Mouse (Mus musculus) limb, embryonic 13.5 days (tissue): ENCODE results near the gene Efemp2. TPM values are rescaled to one million over a fixed set of nuclear protein-coding genes. Genes with fewer than 3 reads are reported as not detected.

Source experiments
- ATAC-seq: fragments of 200-750 bp; cut with Nextera tagmentation; 2 replicates; pipeline ENCODE4 v1.8.0; 2017; ENCODE audit warnings: low read depth, moderate number of reproducible peaks, moderate TSS enrichment; ENCODE audit not compliant: low FRiP score
- H3K27ac ChIP-seq: fragments of 300-500 bp; sonication (generic); 2 replicates; pipeline ENCODE4 v1.5.1; 2015; ENCODE audit warnings: inconsistent platforms, mild to moderate bottlenecking, moderate library complexity
- H3K27me3 ChIP-seq: fragments of 300-500 bp; sonication (generic); 2 replicates; pipeline ENCODE4 v1.6.1; 2015; ENCODE audit warnings: mild to moderate bottlenecking, inconsistent platforms
- H3K36me3 ChIP-seq: fragments of 300-500 bp; sonication (generic); 2 replicates; pipeline ENCODE4 v1.6.1; 2015; ENCODE audit warnings: inconsistent platforms, mild to moderate bottlenecking, moderate library complexity
- H3K4me1 ChIP-seq: fragments of 300-500 bp; sonication (generic); 2 replicates; pipeline ENCODE4 v1.6.1; 2015; ENCODE audit warnings: inconsistent platforms
- H3K4me2 ChIP-seq: fragments of 300-500 bp; sonication (generic); replicated peaks from 2 replicates; pipeline ENCODE4 v1.6.1; 2015; ENCODE audit warnings: inconsistent platforms, mild to moderate bottlenecking, moderate library complexity
- H3K4me3 ChIP-seq: fragments of 300-500 bp; sonication (generic); 2 replicates; pipeline ENCODE4 v1.5.1; 2015; ENCODE audit warnings: moderate library complexity, mild to moderate bottlenecking, inconsistent platforms
- H3K9ac ChIP-seq: fragments of 300-500 bp; sonication (generic); 2 replicates; pipeline ENCODE4 v1.6.1; 2015; ENCODE audit warnings: mild to moderate bottlenecking, inconsistent platforms
- H3K9me3 ChIP-seq: fragments of 300-500 bp; sonication (generic); 2 replicates; pipeline ENCODE4 v1.6.1; 2016; ENCODE audit warnings: inconsistent platforms
- WGBS: fragments of 180-500 bp; shearing (Covaris S2); methylation state at CpG from one replicate; pipeline ENCODE4 v1.1.7; 2015; 5-methylcytosine and 5-hydroxymethylcytosine counted together
- polyA plus RNA-seq: library from polyadenylated mRNA; unstranded; fragments of >200 nt; fragmentation: Nextera tagmentation; extraction: Ambion mirVana; gene quantifications from 2 replicates; pipeline ENCODE4 v1.2.1, GENCODE M21; 2015

Efemp2 gene
- polyA plus RNA-seq, 1 experiment from 2014 or later, result 209 TPM

DNA sequence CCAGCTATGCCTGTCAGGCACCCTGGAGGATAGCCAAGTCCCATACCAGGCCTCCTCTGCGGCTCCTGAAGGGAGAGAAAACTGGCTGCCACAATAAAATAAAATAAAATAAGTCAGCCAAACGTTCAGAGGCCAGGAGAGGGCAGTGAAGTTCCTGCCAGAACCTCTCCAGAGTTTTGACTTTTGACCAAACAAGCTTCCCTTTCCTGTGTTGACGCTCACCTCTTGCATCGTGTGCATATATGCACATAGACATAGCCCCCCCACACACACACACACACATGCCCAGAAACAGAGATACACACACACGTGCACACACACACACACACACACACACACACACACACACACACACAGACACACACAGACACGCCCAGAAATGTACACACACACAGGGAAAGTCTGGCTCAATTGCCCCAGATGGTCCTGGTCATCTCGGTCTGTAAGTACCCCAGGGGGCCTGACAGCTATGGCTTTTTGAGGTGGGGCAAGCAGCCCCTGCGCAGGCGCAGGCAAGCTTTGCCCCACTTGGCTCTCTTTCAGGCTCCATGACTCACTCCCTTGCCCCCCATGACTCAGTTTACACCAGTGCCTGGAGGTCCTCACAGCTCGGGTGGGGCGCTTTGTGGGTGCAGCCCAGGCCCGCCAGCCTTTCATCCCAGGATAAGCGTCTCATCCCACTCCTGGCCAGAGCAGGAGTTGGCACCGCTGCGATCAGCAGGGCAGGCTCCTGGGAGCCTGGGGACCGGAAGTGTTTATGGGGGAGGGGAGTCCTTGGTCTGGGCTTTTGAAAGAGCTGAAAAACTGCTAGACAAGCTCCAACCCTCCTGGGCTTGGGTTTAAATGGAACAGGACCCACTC is 40.5 kb upstream of the Efemp2 start:
- ATAC-seq, result 0 out of 2 replicates have a peak, but pooled peaks have one; percentile 40
- Histone ChIP-seq H3K4me2 (peak overlapping the region; percentile 75), H3K4me1 (peaks cover 17% of the 10 kb centered on the region), H3K9ac (peak overlapping the region; percentile 68), H3K9me3 (no peaks in the 10 kb centered on the region), H3K27ac (peak overlapping the region; percentile 70; the same call in 1 of the 2 replicates), H3K27me3 (no peaks in the 10 kb centered on the region), H3K36me3 (no peaks in the 10 kb centered on the region), H3K4me3 (peak overlapping the region; percentile 37)
- WGBS, result 4% methylated on average over 16 of the region's 16 CpGs

DNA sequence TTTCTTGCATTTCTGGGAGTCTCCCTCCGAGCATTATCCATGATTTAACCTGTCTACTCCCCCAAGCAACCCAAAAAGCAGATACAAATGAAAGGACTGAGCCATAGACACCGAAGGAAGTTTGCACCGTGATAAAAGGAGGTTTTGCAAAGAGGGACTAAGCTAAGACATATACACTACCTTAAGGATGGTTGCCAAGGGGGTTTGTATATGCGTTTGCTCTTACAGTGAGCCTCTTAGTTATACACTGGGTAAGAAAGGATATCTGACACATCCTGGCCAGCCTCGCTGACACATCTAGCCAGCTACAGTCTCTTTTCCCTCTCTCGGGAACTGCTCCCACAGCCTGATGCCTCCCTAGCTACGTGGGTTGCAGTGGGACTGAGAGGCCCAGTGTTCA is 39.8 kb upstream of the Efemp2 start:
- Histone ChIP-seq H3K4me2 (peak overlapping the region; percentile 75), H3K27ac (no peak overlapping the region), H3K4me3 (peak overlapping the region; percentile 37; the same call in 1 of the 2 replicates), H3K9me3 (no peaks in the 10 kb centered on the region), H3K4me1 (peaks cover 17% of the 10 kb centered on the region), H3K27me3 (no peaks in the 10 kb centered on the region), H3K36me3 (no peaks in the 10 kb centered on the region), H3K9ac (peak overlapping the region; percentile 68; the same call in 1 of the 2 replicates)
- WGBS, result 65% methylated on average over 7 of the region's 7 CpGs
- no peak for ATAC-seq

DNA sequence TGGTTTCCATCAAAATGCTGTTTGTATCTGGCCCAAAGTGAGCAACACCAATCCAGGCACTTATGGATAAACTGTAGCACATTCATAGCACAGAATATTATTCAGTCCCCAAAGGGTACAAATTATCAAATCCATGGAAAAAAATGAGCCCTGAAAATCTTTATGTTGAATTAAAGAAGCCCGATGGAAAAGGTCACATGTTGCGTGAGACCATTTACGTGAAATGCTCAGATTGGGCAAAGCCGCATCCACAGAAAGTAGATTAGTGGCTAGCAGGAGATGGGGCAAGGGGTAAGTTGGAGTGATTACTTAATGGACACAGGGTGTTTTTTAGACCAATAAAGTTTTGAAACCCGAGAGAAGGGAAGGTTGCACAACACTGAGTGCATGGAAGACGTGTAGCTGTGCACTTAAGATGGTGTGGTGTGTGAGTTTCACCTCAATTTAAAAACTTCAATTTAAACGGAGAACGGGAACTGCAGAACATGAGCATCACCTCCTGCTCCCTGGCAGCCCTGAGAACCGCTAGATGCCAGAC is 29.3 kb upstream of the Efemp2 start:
- H3K9ac ChIP-seq, result no peak overlapping the region
- 60% methylated on average over 9 of the region's 9 CpGs for WGBS
- no peak for ATAC-seq
- H3K27ac ChIP-seq, result no peak overlapping the region
- no peak overlapping the region for H3K4me2 ChIP-seq
- H3K4me1 ChIP-seq, result peaks cover 21% of the 10 kb centered on the region
- H3K27me3 ChIP-seq, result peaks cover 47% of the 10 kb centered on the region
- H3K9me3 ChIP-seq, result peaks cover 14% of the 10 kb centered on the region; the same call in 1 of the 2 replicates
- no peak overlapping the region for H3K4me3 ChIP-seq
- no peaks in the 10 kb centered on the region for H3K36me3 ChIP-seq

DNA sequence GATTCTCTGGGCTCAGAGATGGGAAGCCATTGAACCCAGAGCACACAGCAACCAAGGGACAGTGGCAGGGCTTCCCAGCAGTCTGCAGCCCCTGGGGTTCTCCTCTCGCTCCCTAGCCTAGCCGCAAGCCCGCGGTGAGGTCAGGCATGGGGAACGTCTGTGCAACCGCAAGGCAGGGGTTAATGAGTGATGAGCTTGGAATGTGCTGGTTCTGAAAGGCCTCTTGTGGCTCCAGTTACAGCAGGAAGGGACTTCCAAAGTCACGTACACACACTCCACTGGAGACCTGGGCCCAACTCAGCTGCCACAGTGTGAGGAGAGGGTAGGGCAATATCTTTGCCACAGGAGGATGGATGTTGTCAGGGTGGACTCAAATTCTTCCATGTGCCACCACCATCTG is 28.8 kb upstream of the Efemp2 start:
- no peak overlapping the region for H3K4me3 ChIP-seq
- H3K9ac ChIP-seq, result no peak overlapping the region
- peaks cover 52% of the 10 kb centered on the region for H3K27me3 ChIP-seq
- H3K27ac ChIP-seq, result no peak overlapping the region
- H3K9me3 ChIP-seq, result peaks cover 14% of the 10 kb centered on the region; the same call in 1 of the 2 replicates
- no peaks in the 10 kb centered on the region for H3K36me3 ChIP-seq
- peaks cover 21% of the 10 kb centered on the region for H3K4me1 ChIP-seq
- no peak overlapping the region for H3K4me2 ChIP-seq
- ATAC-seq, result no peak
- WGBS, result 30% methylated on average over 7 of the region's 7 CpGs

DNA sequence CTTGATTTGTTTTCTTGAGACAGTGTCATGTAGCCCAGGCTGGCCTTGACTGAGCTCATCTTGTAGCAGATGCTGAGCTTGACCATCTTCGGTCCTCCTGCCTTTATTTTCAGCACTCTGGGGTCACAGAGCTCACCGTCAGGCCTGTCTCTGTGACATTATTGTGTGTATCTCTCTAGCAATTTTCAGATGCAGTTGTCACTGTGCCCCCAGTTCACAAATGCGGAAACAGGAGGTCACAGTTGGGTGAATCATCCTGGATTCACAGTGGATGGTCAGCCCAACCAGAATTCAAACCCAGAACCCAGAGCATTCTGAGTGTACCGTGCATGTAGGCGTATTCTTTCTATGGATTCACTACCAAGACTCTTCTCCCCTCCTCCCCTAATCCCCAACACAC is 28.0 kb upstream of the Efemp2 start:
- no peak for ATAC-seq
- H3K9me3 ChIP-seq, result peaks cover 8% of the 10 kb centered on the region; the same call in 1 of the 2 replicates
- H3K9ac ChIP-seq, result no peak overlapping the region
- no peak overlapping the region for H3K27ac ChIP-seq
- peaks cover 60% of the 10 kb centered on the region for H3K27me3 ChIP-seq
- peaks cover 21% of the 10 kb centered on the region for H3K4me1 ChIP-seq
- H3K4me3 ChIP-seq, result no peak overlapping the region
- 89% methylated on average over 5 of the region's 5 CpGs for WGBS
- H3K4me2 ChIP-seq, result no peak overlapping the region
- no peaks in the 10 kb centered on the region for H3K36me3 ChIP-seq

DNA sequence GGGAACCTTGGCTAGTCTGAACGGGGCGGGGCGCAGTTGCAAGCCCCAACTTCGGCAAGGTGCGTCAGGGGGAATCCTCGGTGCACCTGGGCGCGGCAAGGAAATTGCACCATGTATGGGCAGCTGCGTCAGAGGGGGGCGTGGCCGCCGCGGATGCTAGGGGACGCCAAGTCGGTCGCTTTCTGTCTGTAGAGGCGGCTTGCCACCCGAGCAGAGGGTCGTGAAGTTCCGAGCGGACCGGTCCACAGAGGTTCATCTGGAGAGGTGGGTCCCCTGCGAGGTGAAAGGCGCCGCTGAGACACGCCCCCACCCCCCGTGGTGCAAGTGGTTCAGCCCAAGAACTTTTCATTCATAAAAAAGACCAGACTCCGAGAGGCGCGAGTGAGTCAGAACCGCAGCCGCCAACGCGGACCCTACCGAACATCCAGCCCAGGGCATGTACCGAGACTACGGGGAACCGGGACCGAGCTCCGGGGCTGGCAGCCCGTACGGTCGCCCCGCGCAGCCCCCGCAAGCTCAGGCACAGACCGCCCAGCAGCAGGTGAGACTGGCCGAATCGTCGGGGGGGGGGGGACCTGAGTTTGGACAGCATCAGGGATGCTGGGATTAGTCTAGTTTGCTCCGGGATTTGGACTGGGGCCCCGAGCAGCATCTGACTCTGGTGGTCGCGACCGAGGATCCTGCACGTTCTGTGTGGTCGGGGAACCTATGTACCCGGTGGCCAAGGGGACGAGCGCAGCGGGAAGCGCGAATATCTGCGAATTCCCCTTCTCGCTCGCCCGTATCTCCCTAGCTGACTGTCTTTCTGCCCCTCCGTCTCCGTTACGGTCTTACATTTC is 26.0 kb upstream of the Efemp2 start, which contains the start of gene Fosl1:
Gene Fosl1 (plus strand): TSS at position 33 of the 839 bp plus-strand sequence.
- Histone ChIP-seq H3K27ac (no peak within 1 kb of the TSS), H3K4me3 (peak within 1 kb of the TSS; percentile 58), H3K27me3 (peaks cover 62% of the 10 kb centered on the region), H3K4me2 (peak within 1 kb of the TSS; percentile 95), H3K4me1 (peaks cover 21% of the 10 kb centered on the region), H3K9me3 (peaks cover 8% of the 10 kb centered on the region; the same call in 1 of the 2 replicates), H3K9ac (peak within 1 kb of the TSS; percentile 61), H3K36me3 (no peaks in the 10 kb centered on the region)
- ATAC-seq, result peak; percentile 79; the same call in 1 of the 2 replicates
- under 1% methylated on average over 70 of the region's 70 CpGs for whole genome bisulfite sequencing

DNA sequence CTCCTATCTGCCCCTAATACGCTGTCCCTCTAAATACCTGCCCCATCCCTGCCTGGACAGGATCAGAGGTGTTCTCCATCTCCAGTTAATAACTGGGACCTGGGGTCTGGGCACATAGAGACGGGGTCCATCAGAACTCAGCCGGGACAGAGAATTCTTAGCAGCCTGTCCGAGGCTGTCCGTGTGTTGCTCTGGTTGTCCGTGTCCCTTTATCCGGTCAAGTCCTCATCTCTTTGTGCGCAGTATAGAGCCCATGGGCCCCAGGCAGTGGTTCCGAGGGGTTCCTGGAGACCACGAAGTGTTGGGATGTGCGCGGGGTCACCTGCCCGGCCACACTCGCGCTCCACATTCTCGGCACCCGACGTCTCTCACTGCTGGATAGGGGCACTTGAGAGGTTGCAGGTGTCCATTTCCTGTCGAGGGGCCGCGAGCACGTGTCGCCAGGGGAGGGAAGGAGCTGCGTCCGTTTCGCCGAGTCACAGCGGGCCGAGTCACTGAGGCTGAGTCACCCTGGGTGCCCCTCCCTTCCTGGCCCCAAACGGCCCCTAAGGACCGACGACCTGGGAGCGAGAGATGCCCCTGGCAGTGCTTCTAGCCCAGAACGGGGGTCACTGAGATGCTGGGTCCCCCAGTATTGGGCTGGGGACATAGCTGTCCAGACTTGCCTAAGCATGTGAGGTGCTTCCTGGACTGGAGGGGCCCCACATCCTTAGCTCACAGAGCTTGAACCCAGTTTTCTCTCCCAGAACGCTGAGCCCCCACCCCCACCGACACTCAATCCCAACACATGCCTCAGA is 25.2 kb upstream of the Efemp2 start:
- H3K27me3 ChIP-seq, result peaks cover 62% of the 10 kb centered on the region
- H3K4me3 ChIP-seq, result peak overlapping the region; percentile 58
- WGBS, result 6% methylated on average over 36 of the region's 36 CpGs
- H3K9ac ChIP-seq, result no peak overlapping the region
- peaks cover 21% of the 10 kb centered on the region for H3K4me1 ChIP-seq
- no peak overlapping the region for H3K27ac ChIP-seq
- no peaks in the 10 kb centered on the region for H3K36me3 ChIP-seq
- H3K9me3 ChIP-seq, result peaks cover 8% of the 10 kb centered on the region; the same call in 1 of the 2 replicates
- no peak for ATAC-seq
- peak overlapping the region; percentile 95 for H3K4me2 ChIP-seq

DNA sequence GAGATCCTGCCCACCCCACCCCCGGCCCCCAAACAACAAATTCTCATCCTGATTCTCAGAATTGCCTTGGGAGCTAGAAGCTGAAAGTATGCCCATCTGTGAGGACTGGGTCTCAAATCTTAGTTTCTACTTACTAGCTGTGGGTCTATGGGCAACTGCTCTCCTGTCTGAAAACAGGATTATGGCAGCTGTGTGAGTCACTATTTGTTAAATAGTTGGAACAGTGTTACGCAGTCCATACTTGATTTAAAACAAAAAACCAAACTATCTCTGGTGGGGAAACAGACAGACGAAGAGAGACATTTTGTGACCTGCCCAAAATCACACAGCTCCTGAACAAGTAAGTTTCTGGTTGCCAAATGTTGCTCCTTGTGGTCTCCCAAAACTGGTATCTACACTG is 24.1 kb upstream of the Efemp2 start:
- no peak overlapping the region for H3K4me3 ChIP-seq
- peaks cover 56% of the 10 kb centered on the region for H3K27me3 ChIP-seq
- no peak overlapping the region for H3K4me2 ChIP-seq
- H3K9me3 ChIP-seq, result peaks cover 8% of the 10 kb centered on the region; the same call in 1 of the 2 replicates
- ATAC-seq, result no peak
- H3K36me3 ChIP-seq, result peaks cover 10% of the 10 kb centered on the region
- no peak overlapping the region for H3K27ac ChIP-seq
- 82% methylated on average over 3 of the region's 3 CpGs for WGBS
- H3K9ac ChIP-seq, result no peak overlapping the region
- peaks cover 21% of the 10 kb centered on the region for H3K4me1 ChIP-seq

DNA sequence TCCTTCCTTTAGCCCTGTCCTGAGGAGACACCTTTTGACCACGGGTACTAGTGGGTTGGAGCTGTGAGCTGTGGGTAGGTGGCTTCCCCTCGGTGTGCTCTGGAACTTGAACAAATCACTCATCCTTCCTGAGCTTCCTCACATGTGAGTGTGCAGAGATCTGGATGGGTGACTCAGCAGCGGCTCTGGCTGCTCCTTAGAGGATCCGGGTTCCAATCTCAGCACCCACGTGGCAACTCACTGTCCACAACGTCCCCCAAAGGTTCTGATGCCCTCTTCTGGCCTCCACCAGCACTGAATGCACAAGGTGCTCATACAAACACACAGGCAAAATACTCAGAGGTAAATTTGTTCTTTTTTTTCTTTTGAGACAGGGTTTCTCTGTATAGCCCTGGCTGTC is 22.0 kb upstream of the Efemp2 start:
- Histone ChIP-seq H3K36me3 (peaks cover 13% of the 10 kb centered on the region), H3K4me1 (peaks cover 42% of the 10 kb centered on the region), H3K9ac (no peak overlapping the region), H3K4me3 (no peak overlapping the region), H3K4me2 (no peak overlapping the region), H3K27ac (no peak overlapping the region), H3K27me3 (peaks cover 42% of the 10 kb centered on the region), H3K9me3 (peaks cover 8% of the 10 kb centered on the region; the same call in 1 of the 2 replicates)
- ATAC-seq, result no peak
- 86% methylated on average over 6 of the region's 6 CpGs for WGBS

DNA sequence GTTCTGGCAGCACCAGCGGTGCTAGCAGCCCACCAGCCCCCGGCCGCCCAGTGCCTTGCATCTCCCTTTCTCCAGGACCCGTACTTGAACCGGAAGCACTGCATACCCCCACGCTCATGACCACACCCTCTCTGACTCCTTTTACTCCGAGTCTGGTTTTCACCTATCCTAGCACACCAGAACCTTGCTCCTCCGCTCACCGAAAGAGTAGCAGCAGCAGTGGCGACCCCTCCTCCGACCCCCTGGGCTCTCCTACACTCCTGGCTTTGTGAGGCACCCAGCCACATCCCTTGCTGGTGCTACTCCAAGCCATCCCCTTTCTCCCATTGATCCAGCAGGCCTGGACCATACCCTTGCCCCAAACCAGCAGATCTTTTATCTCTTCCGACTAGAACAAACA is 18.7 kb upstream of the Efemp2 start:
- Histone ChIP-seq H3K4me1 (peaks cover 31% of the 10 kb centered on the region), H3K9me3 (no peaks in the 10 kb centered on the region), H3K4me3 (peak overlapping the region; percentile 82; the same call in 1 of the 2 replicates), H3K27me3 (peaks cover 9% of the 10 kb centered on the region), H3K27ac (no peak overlapping the region), H3K36me3 (peaks cover 13% of the 10 kb centered on the region), H3K9ac (peak overlapping the region; percentile 87; the same call in 1 of the 2 replicates), H3K4me2 (peak overlapping the region; percentile 99)
- 82% methylated on average over 12 of the region's 12 CpGs for WGBS
- no peak for ATAC-seq

DNA sequence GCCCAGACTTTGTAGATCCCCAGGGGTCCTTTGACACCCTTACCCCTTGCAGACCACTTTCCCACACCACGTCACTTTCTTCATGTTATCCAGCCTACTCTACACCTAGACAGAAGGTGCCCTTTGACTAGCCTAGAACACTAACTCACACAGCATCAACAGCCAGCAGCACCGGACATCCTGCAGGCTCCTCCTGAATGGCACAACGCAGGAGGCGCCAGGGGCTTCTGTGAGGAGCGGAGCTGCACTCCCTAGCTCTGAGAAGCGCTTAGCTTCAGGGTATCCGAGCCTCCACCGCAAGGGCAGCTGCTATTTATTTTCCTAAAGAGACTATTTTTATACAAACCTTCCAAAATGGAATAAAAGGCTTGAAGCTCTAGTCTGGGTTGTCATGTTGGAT is 18.2 kb upstream of the Efemp2 start:
- no peaks in the 10 kb centered on the region for H3K9me3 ChIP-seq
- peak overlapping the region; percentile 99 for H3K4me2 ChIP-seq
- no peak overlapping the region for H3K27ac ChIP-seq
- H3K4me1 ChIP-seq, result peaks cover 32% of the 10 kb centered on the region
- H3K27me3 ChIP-seq, result peaks cover 4% of the 10 kb centered on the region
- peaks cover 13% of the 10 kb centered on the region for H3K36me3 ChIP-seq
- WGBS, result 70% methylated on average over 8 of the region's 8 CpGs
- peak overlapping the region; percentile 82 for H3K4me3 ChIP-seq
- ATAC-seq, result no peak
- peak overlapping the region; percentile 87; the same call in 1 of the 2 replicates for H3K9ac ChIP-seq
